Mouse (Mus musculus) neural tube, embryonic 14.5 days (tissue): ENCODE measurements around the gene Olfr270. TPM values are rescaled to one million over a fixed set of nuclear protein-coding genes. Genes with fewer than 3 reads are reported as not detected.

Experiments
- ATAC-seq: fragments of 200-750 bp; cut with Nextera tagmentation; 2 replicates; pipeline ENCODE4 v1.8.0; 2017; ENCODE audit warnings: low read depth, mild to moderate bottlenecking, moderate TSS enrichment, moderate library complexity
- H3K27ac ChIP-seq: fragments of 300-500 bp; sonication (generic); 2 replicates; pipeline ENCODE4 v1.5.1; 2014; ENCODE audit warnings: low read depth, mild to moderate bottlenecking, control low read depth, low read length, moderate library complexity, mixed read lengths
- H3K27me3 ChIP-seq: fragments of 300-500 bp; sonication (generic); 2 replicates; pipeline ENCODE4 v1.6.1; 2014; ENCODE audit warnings: low read length; ENCODE audit not compliant: control insufficient read depth, insufficient read depth
- H3K36me3 ChIP-seq: fragments of 300-500 bp; sonication (generic); 2 replicates; pipeline ENCODE4 v1.6.1; 2014; ENCODE audit warnings: low read length, mixed read lengths; ENCODE audit not compliant: control insufficient read depth, insufficient read depth
- H3K4me1 ChIP-seq: fragments of 300-500 bp; sonication (generic); 2 replicates; pipeline ENCODE4 v1.6.1; 2014; ENCODE audit warnings: low read length; ENCODE audit not compliant: control insufficient read depth, insufficient read depth
- H3K4me2 ChIP-seq: fragments of 300-500 bp; sonication (generic); 2 replicates; pipeline ENCODE4 v1.6.1; 2014; ENCODE audit warnings: mild to moderate bottlenecking, low read depth, low read length, control low read depth
- H3K4me3 ChIP-seq: fragments of 300-500 bp; sonication (generic); 2 replicates; pipeline ENCODE4 v1.5.1; 2014; ENCODE audit warnings: low read depth, low read length, control low read depth, mixed read lengths
- H3K9ac ChIP-seq: fragments of 300-500 bp; sonication (generic); replicated peaks from 2 replicates; pipeline ENCODE4 v1.6.1; 2014; ENCODE audit warnings: low read depth, mild to moderate bottlenecking, control low read depth, low read length, mixed read lengths
- H3K9me3 ChIP-seq: fragments of 300-500 bp; sonication (generic); 2 replicates; pipeline ENCODE4 v1.6.1; 2016; ENCODE audit warnings: low read length; ENCODE audit not compliant: control insufficient read depth
- WGBS: fragments of 180-500 bp; shearing (Covaris S2); extraction: QIAGEN DNeasy Blood & Tissue Kit; methylation state at CpG from one replicate; pipeline ENCODE4 v1.1.7; 2014; 5-methylcytosine and 5-hydroxymethylcytosine counted together
- polyA plus RNA-seq: library from polyadenylated mRNA; unstranded; fragments of >200 nt; fragmentation: Nextera tagmentation; extraction: Ambion mirVana; gene quantifications from 2 replicates; pipeline ENCODE4 v1.2.1, GENCODE M21; 2014

Olfr270 gene
- polyA plus RNA-seq, 1 experiment from 2014 or later = not detected

DNA sequence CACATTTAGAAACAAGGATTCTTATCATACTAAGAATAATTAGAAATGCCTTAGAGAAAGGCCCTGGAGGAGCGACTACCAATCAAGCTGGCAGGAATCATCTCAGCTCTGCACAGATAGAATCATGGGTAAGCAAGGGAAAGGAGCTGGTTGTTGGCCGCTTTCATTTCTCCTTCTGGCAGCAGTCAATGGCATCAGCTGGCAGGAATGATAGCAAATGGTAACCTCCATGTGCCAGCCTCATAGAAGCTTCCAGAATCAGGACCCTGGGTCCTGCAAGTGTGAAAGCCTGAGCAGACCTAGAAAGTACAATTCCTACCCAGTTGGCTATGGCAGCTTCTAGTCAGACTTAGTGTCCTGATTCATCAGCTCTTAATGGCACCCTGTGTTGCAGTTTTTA, 21.9 kb downstream of the Olfr270 start:
- H3K36me3 ChIP-seq = no peaks in the 10 kb centered on the region
- H3K4me1 ChIP-seq = no peaks in the 10 kb centered on the region
- H3K4me3 ChIP-seq = no peak overlapping the region
- no peak overlapping the region for H3K9ac ChIP-seq
- H3K4me2 ChIP-seq = no peak overlapping the region
- ATAC-seq = no peak
- whole genome bisulfite sequencing = 78% methylated on average over 2 of the region's 2 CpGs
- H3K27ac ChIP-seq = no peak overlapping the region
- H3K27me3 ChIP-seq = no peaks in the 10 kb centered on the region
- no peaks in the 10 kb centered on the region for H3K9me3 ChIP-seq

DNA sequence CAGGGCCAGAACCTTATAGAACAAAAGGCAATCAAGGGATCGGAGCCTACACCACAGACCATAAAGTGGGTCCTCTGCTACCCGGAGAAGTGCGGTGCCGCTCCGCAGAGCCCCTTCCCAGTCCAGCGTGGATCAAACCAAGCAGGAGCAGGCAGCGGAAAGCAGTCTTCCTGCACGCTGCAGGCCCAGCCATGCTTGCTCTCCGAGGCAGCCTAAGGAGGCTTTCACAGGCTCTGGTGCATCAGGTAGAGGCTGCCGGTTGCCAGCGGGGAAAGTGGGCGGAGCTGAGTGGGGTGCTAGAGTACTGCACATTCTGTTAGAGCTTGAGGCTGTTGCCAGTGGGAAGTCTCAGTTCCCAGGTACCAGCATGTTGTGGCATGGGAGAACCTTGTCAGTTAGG, 24.9 kb downstream of the Olfr270 start, which contains the start of gene Nipsnap3a:
Gene Nipsnap3a (plus strand): TSS at position 25 of the 400 bp plus-strand sequence.
- peak within 1 kb of the TSS; percentile 23 for H3K4me2 ChIP-seq
- ATAC-seq = peak; percentile 76; the same call in 1 of the 2 replicates
- 34% methylated on average over 12 of the region's 12 CpGs for WGBS

DNA sequence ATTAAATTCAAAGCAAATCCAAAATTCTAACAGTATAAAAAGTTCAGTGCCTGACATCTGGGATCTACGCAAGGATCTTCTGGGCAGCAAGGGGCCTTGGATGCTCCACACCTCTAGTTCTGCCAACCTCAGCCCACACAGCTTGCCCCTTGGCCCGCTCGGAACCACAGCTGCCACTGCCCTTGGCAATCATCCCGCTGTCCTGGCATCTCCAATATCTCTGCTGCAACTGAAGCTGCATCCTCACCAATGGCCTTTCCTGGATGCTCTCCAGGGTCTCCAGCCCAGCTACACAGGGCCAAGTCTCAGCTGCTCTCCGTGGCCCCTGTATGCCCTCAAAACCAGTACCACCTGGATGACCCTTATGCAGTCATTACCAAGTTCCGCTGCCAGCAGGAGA, 35.1 kb downstream of the Olfr270 start:
- H3K4me1 ChIP-seq = no peaks in the 10 kb centered on the region
- WGBS = 93% methylated on average over 6 of the region's 6 CpGs
- H3K27me3 ChIP-seq = no peaks in the 10 kb centered on the region
- no peaks in the 10 kb centered on the region for H3K36me3 ChIP-seq
- no peak overlapping the region for H3K27ac ChIP-seq
- no peak overlapping the region for H3K9ac ChIP-seq
- ATAC-seq = no peak
- no peak overlapping the region for H3K4me3 ChIP-seq
- H3K4me2 ChIP-seq = no peak overlapping the region
- H3K9me3 ChIP-seq = no peaks in the 10 kb centered on the region

More for the DNA sequence above, 24.9 kb downstream of the Olfr270 start, which contains the start of gene Nipsnap3a:
- Histone ChIP-seq H3K9ac (no peak within 1 kb of the TSS), H3K36me3 (no peaks in the 10 kb centered on the region), H3K4me1 (no peaks in the 10 kb centered on the region), H3K4me3 (peak within 1 kb of the TSS; percentile 2; the same call in 1 of the 2 replicates), H3K27ac (no peak within 1 kb of the TSS), H3K27me3 (no peaks in the 10 kb centered on the region), H3K9me3 (no peaks in the 10 kb centered on the region)

DNA sequence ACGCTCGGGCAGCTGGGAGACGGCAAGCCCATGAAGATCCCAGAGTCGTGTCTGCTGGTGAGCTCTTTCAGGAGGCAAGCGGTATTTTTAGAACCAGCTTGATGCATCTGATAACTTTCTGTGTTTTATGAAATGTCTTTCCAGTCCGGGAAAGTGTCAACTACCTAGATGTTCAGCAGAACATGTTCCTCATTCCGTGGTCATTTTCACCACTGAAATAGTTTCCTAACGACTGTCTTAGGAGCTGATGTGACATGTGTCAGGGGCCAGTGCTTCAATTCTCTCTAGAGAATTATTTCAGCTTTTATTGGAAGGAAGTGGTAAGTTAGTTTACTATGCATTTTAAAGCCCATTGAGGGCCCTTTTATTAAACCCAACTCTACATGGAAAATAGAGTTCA, 35.8 kb downstream of the Olfr270 start:
- Histone ChIP-seq H3K9ac (no peak overlapping the region), H3K4me2 (no peak overlapping the region), H3K27me3 (no peaks in the 10 kb centered on the region), H3K9me3 (no peaks in the 10 kb centered on the region), H3K27ac (no peak overlapping the region), H3K4me1 (no peaks in the 10 kb centered on the region), H3K36me3 (no peaks in the 10 kb centered on the region), H3K4me3 (no peak overlapping the region)
- no peak for ATAC-seq
- 89% methylated on average over 8 of the region's 8 CpGs for WGBS

DNA sequence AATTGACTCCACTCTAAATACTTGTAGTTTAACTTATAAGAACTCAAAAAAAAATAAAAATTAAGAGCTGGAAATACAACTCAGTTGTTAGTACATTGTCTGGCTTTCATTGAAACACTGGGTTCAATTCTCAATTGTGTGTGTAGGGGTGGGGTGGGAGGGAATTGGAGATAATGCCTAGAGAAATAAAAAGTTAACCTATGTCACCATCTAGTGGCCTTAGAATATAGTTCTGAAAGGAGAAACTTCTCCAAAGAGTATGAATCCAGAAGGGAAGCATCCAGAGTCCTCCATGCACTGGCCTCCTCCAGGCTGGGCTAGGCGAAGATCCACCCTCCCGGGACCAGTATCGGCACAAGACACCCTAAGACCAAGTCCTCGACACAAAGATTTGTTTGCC, 44.8 kb downstream of the Olfr270 start:
- Histone ChIP-seq H3K9ac (no peak overlapping the region), H3K36me3 (no peaks in the 10 kb centered on the region), H3K4me2 (no peak overlapping the region), H3K9me3 (no peaks in the 10 kb centered on the region), H3K4me3 (no peak overlapping the region), H3K27me3 (no peaks in the 10 kb centered on the region), H3K4me1 (no peaks in the 10 kb centered on the region), H3K27ac (no peak overlapping the region)
- no peak for ATAC-seq
- 75% methylated on average over 4 of the region's 4 CpGs for WGBS

DNA sequence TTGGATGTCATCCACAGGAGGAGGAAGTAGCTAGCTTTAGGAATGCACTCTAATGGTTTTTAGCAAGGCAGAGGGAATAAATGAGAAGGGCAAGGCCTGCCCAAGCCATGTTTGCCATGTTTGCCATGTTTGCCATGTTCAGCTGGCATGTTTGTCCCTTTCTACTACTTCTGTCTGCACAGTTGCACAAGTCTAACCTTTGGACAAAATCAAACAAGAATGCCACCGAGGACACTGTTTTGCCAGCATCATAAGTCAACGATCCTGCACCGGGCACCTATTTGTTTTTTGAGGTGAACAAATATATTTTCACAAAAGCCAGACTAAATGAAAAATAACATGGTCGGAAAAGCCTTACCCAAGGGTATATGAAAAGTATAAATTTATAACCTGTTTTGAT, 45.5 kb downstream of the Olfr270 start:
- Histone ChIP-seq H3K4me1 (no peaks in the 10 kb centered on the region), H3K9me3 (no peaks in the 10 kb centered on the region), H3K36me3 (no peaks in the 10 kb centered on the region), H3K27ac (no peak overlapping the region), H3K4me2 (no peak overlapping the region), H3K4me3 (no peak overlapping the region), H3K27me3 (no peaks in the 10 kb centered on the region), H3K9ac (no peak overlapping the region)
- 94% methylated on average over 4 of the region's 4 CpGs for WGBS
- no peak for ATAC-seq

DNA sequence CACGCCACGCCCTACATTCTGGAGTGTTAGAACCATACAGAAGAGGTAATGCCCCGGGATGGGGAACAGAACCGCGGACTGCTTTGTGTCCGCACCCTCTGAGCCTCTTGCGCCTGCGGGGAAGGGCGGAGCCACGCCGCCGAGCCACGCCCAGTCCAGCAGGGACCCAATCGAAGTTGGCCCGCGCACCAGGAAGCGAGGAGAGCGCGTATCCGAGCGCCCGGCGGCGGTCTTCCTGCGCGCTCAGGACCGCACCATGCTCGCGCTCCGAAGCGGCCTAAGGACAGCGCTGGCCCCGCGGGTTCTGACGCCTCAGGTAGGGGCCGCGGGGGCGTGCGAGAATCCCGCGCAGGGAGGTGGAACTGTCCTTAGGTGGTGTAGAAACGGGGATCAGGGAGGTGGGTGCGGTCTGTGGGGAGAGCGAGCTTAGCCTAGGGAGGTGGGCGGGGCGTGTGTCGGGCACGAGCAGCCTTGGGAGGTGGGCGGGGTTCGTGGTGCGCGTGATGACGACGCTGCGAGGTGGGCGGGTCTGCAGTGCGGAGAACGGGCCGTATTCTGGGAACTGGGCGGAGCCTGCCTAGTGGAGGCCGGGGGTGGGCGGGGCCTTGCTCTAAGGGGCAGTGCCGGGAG, 47.5 kb downstream of the Olfr270 start, which contains the start of gene Nipsnap3b:
Gene Nipsnap3b (plus strand): TSS at position 149 of the 630 bp plus-strand sequence.
- Histone ChIP-seq H3K9me3 (no peaks in the 10 kb centered on the region), H3K4me1 (no peaks in the 10 kb centered on the region), H3K4me3 (peak within 1 kb of the TSS; percentile 75), H3K36me3 (0 out of 2 replicates have a peak, but pooled peaks cover 7% of the 10 kb centered on the region), H3K4me2 (peak within 1 kb of the TSS; percentile 56), H3K9ac (peak within 1 kb of the TSS; percentile 65), H3K27me3 (no peaks in the 10 kb centered on the region), H3K27ac (peak within 1 kb of the TSS; percentile 81)
- ATAC-seq = peak; percentile 95
- under 1% methylated on average over 63 of the region's 63 CpGs for WGBS

DNA sequence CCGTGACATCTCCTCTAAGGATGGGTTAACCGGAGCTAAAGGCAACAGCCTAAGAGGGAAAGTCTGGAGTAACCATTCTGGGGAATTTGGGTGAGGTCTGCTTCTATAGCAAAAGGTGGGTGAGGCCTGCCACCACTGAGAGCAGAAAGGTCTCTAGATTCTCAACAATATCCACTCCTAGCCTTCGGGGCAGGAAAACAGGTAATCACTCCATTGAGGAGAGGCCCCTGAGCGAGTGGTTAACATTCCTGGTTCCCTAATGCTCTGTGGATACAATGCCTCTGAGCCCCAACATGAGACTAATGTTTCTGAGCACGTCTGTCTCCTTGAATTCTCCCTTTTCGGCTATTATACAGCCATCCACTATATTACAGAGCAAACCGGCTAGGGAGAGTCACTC, 50.1 kb downstream of the Olfr270 start:
- Histone ChIP-seq H3K27ac (no peak overlapping the region), H3K4me2 (no peak overlapping the region), H3K4me3 (no peak overlapping the region), H3K4me1 (no peaks in the 10 kb centered on the region), H3K9ac (no peak overlapping the region), H3K27me3 (no peaks in the 10 kb centered on the region), H3K36me3 (peaks cover 15% of the 10 kb centered on the region; the same call in 1 of the 2 replicates), H3K9me3 (no peaks in the 10 kb centered on the region)
- no peak for ATAC-seq
- 92% methylated on average over 7 of the region's 7 CpGs for WGBS

DNA sequence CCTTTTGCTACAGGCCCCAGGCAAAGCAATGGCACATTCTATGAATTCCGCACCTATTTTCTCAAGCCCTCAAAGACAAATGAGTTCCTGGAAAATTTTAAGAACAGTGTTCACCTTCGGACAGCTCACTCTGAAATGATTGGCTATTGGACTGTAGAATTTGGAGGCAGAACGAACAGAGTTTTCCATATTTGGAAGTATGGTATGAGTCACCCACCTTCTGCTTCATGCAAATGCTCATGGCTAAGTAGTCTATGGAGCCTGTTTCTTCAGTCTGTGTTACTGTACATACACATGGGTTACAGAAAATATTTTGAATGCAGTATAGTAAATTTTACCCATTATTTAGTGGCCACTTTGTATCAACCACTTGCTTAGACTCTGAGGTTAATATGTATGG, 50.7 kb downstream of the Olfr270 start:
- no peak for ATAC-seq
- no peaks in the 10 kb centered on the region for H3K4me1 ChIP-seq
- WGBS = 96% methylated on average over 3 of the region's 3 CpGs
- H3K36me3 ChIP-seq = peaks cover 15% of the 10 kb centered on the region; the same call in 1 of the 2 replicates
- H3K27me3 ChIP-seq = no peaks in the 10 kb centered on the region
- no peak overlapping the region for H3K27ac ChIP-seq
- H3K9ac ChIP-seq = no peak overlapping the region
- no peak overlapping the region for H3K4me3 ChIP-seq
- H3K9me3 ChIP-seq = no peaks in the 10 kb centered on the region
- no peak overlapping the region for H3K4me2 ChIP-seq
